Mouse (Mus musculus) mouse embryonic stem cell (cell line): ENCODE results near the gene Gm49387.

Experiments
- in situ Hi-C, 2 experiments: fragments of 300-500 bp; cut with MboI; formaldehyde crosslinking; loops; 1 replicate in 1 of 2; 3 replicates in 1 of 2; pipeline ENCODE4 v1.14.3; 2019 to 2020; ENCODE audit warnings: low sequenced_read_pairs in 2 of 2, low pct_unique_long_range_greater_than_20kb in 1 of 2, mixed read lengths in 1 of 2; ENCODE audit not compliant: unreplicated experiment in 1 of 2

The Gm49387 gene

DNA sequence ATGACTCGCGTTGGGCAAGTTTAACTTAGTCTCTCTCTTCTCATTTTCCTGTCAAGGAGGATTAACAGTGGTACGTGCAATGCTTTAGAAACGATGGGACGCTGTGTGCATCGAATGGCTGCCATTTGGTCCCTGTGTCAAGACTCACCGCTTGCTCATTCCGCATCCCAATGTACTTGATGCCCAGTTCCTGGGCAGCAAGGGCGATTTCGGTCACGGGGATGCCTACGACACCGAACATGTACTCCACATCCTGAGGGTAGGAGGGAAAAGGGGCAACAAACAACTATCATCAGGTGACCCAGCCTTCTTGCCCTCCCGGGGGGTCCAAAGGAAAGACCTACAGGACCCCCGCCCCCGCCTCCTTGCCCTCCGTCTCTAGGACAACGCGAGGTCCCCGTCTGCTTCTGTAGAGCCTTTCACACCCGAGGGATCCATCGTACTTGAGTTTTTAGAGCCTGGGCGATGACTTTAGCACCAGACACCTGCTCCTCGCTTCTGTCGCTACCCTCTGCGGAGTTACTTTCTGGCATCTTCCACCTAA is at the start of gene Gm49387:
Gm49387 (minus strand) TSS at position 533 of the 544 bp plus-strand sequence.
- in situ Hi-C loops: loop anchor here in 1 of 2 experiments (10.0 kb wide), 1 partner anchor 434 kb away; no protein-coding TSS in a partner anchor

DNA sequence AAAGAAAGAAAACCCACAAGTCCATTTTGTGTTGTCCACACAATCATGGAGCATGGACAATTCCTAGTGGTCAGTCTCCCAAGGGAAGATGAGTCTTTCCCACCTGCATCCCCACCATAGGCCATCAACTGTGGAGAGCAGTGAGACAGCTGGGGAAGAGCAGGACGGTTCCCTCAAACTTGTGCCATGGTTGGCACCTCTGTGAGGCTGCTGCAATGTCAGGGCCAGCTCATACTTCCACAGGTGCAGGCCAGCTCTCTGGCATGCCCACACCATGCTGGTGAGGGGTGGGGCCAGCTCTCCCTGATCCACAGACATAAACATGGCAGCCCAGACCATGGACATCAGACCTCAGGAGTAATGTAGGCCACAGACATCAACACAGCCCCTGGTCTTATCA is 45.6 kb upstream of the Gm49387 start:
- in situ Hi-C loops: no loop called here

- in situ Hi-C loops: no loop called here
Measured at GRCm38 (mm10) chr14:31685680-31686079, 45.0 kb upstream of the Gm49387 start.

GRCm38 (mm10) chr14:31684343-31685040 is 43.8 kb upstream of the Gm49387 start:
- in situ Hi-C loops: no loop called here

GRCm38 (mm10) chr14:31683610-31684009 is 42.9 kb upstream of the Gm49387 start:
- in situ Hi-C loops: no loop called here

GRCm38 (mm10) chr14:31681931-31682555 is 41.4 kb upstream of the Gm49387 start:
- in situ Hi-C loops: no loop called here

DNA sequence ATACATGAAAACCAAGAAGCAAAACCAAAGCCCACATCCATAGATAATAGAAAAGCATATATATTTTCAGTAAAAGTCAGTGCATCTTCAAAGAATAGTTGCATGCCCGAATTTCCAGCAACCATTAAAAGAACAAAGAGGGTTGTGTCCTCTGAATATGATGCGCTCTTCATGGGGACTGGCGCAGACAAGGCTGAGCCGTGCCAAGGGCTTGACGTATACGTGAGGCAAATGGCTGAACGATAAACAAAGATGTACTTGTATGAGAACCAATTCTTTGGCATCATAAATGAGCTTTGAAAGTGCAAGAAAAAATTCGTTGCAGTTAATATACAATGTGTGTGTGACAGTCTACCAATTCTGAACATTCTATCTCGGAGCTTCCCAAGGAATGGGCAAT is 40.6 kb upstream of the Gm49387 start:
- in situ Hi-C loops: no loop called here

DNA sequence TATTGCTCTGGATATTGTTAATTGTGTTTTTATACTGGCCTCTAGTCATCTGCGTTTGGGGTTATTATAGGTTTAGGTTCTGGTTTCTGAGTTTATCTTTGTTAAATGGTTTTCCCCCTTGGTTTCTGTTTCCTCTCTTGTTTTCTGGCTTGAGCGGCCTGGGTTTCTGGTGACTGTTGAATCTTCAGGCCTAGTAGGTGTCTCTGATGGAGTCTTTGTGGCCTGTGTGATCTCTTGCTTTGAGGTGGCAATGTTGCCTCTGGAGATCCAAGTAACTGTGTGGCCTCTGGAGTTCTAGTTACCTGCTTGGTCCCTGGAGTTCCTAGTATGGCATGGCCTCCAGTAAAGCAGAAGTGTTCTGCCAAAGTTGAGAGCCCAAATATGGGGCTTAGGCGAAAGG is 40.0 kb upstream of the Gm49387 start:
- in situ Hi-C loops: no loop called here

GRCm38 (mm10) chr14:31671635-31672320 is 31.1 kb upstream of the Gm49387 start:
- in situ Hi-C loops: no loop called here

GRCm38 (mm10) chr14:31669642-31670490 is 29.2 kb upstream of the Gm49387 start:
- in situ Hi-C loops: no loop called here

DNA sequence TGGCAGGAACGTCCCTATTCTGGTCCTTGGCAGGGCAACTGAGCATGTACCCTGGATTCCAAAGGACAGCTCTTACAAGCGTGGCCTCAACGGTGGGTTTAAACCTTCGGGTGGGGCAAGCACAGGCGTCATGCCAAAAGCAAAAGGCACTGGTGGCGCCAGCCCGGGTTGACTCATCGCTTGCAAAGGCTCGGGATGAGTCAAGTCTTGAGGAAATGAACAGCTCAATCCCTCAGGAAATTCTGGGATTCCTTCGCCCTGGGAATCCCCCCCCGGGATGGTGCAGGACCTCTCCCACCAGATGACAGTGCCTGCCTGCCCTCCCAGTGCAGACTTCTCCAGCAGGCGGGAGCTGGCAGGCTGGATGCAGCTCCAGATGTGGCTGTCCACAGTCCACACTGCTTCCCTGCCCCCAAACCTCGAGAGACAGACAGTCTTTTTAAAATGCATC is 28.5 kb upstream of the Gm49387 start:
- in situ Hi-C loops: no loop called here

- in situ Hi-C loops: no loop called here
Measured at GRCm38 (mm10) chr14:31668326-31668725, 27.6 kb upstream of the Gm49387 start.

DNA sequence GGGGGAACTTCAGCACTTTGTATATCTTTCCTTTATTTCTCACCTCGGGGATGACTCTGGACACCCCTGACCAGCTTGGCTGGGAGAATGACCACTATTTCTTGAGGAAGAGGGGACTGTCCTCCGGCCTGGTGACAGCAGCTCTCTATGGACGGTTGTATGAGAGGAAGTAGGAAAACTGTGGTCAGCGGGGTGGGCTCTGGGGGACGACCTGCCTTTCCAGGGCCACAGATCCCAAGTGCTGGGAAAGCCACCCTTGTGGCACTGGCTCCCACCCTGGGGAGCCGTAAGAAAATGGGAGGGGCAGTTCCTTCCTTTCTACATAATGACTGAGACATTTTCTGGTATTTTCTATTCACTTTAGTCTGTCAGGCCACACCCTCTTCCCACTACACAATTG is 27.1 kb upstream of the Gm49387 start:
- in situ Hi-C loops: no loop called here

DNA sequence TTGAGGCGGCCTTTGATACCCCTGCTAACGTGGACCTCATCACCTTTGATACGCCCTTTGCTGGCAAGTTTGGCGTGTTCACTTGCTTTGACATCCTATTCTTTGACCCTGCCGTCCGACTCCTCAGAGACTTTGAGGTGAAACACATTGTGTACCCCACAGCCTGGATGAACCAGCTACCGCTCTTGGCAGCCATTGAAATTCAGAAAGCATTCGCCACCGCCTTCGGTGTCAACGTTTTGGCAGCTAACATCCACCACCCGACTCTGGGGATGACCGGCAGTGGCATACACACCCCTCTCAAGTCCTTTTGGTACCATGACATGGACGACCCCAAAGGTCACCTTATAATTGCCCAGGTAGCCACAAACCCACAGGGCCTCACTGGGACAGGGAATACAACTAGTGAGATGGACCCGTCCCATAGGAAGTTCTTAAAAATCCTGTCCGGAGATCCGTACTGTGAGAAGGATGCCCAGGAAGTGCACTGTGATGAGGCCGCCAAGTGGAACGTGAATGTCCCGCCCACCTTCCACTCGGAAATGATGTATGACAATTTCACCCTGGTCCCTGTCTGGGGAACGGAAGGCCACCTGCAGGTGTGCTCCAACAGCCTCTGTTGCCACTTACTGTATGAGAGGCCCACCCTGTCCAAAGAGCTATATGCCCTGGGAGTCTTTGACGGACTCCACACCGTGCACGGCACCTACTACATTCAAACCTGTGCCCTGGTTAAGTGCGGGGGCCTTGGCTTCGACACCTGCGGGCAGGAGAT is 26.4 kb upstream of the Gm49387 start:
- in situ Hi-C loops: no loop called here

DNA sequence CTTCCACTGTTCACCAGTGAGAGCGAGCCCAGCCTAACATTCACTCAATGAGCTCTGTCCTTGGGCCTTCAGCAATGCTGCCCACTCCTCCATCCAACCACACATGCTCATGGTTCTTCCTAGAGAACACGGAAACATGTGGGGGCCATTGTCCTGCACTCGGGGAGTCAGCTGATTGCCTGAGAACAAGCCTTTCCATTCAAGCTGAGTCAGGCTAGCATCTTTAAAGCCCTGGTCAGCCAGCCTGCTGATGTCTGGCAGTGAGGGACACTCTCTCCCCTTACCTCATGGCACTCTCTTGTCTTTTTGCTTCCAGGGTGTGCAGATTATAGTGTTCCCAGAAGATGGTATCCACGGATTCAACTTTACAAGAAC is 24.9 kb upstream of the Gm49387 start:
- in situ Hi-C loops: no loop called here

- in situ Hi-C loops: no loop called here
Measured at GRCm38 (mm10) chr14:31664903-31665565, 24.4 kb upstream of the Gm49387 start.

DNA sequence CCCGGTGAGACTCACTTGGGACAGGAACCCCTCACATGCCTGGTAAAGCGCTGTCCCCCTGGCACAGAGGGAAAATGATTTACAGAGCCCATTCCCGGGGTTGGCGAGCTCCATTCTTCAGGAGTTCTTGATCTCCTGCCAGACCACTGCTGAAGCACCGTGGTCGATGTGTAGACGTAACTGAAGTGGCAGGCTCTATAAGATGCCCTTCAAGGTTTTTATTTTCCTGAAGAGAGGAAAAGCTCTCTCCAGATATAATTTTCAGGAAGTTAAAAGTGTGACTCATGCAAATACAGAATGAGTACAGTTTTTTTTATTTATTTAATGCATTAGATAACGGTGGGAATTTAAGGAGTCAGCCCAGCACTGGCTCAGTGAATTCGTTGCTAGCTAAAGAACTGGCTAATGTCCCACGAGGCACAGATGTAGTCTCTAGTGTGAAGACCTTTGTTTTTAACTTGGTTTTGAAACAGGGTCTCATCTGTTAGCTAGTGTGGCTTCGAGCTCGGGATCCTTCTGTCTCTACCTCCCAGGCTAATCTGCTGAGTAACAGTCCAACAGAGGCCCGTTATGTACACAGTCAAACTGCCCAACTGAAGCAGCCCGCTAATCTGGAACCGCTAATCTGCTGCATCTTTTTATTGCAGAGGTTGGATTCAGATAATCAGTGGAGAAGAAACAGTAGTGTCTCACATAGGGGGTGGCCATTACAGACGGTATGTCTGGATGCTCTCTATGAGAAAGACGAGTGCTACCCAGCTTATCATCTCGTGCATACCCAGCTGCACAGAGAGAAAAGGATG is 23.6 kb upstream of the Gm49387 start:
- in situ Hi-C loops: no loop called here
